Mouse (Mus musculus) hematopoietic stem cell, adult 5-6 weeks (primary cell): ENCODE results near the gene Mov10l1. TPM values are rescaled to one million over a fixed set of nuclear protein-coding genes. Genes with fewer than 3 reads are reported as not detected.

ENCODE experiments used
- ATAC-seq, 2 experiments: fragments of 125-278 bp in 1 of 2; replicated peaks in 1 of 2; 2 replicates each; pipeline ENCODE4 v1.8.0; 2016 to 2017; ENCODE audit warnings: inconsistent platforms in 2 of 2, mild to moderate bottlenecking in 2 of 2, moderate number of reproducible peaks in 2 of 2, low read depth in 1 of 2, moderate TSS enrichment in 1 of 2; ENCODE audit not compliant: low FRiP score in 2 of 2, poor library complexity in 2 of 2, severe bottlenecking in 2 of 2, insufficient read depth in 1 of 2, low TSS enrichment in 1 of 2
- total RNA-seq: library from RNA; stranded (forward); fragments of 172-1452, 232-1000 nt; gene quantifications from 2 replicates; pipeline ENCODE4 v1.2.3, GENCODE M21; 2017

Mov10l1 gene
- total RNA-seq, 1 experiment from 2014 or later, result not detected

- ATAC-seq, result no peak
Observed at GRCm38 (mm10) chr15:89090662-89091061, 108.0 kb downstream of the Mov10l1 start.

GRCm38 (mm10) chr15:89092181-89092580 lies 109.5 kb downstream of the Mov10l1 start:
- no peak for ATAC-seq

- no peak for ATAC-seq
Observed at GRCm38 (mm10) chr15:89097450-89097849, 114.7 kb downstream of the Mov10l1 start.

- ATAC-seq, result no peak
Observed at GRCm38 (mm10) chr15:89098616-89099015, 115.9 kb downstream of the Mov10l1 start.

- no peak for ATAC-seq
Observed at GRCm38 (mm10) chr15:89100823-89101222, 118.1 kb downstream of the Mov10l1 start.

GRCm38 (mm10) chr15:89102646-89103045 lies 119.9 kb downstream of the Mov10l1 start:
- no peak for ATAC-seq

- ATAC-seq, result no peak
Observed at GRCm38 (mm10) chr15:89103921-89104320, 121.2 kb downstream of the Mov10l1 start.

- no peak for ATAC-seq
Observed at GRCm38 (mm10) chr15:89104425-89104824, 121.7 kb downstream of the Mov10l1 start.

Other genes with a start within 250 kb of the Mov10l1 start
- 72.2 and 75.5 TPM in 2 replicates for gene Brd1, start 248.7 kb upstream of the Mov10l1 start, total RNA-seq
- gene Zbed4, start 231.2 kb upstream of the Mov10l1 start, total RNA-seq, result 35.7 and 39.1 TPM in 2 replicates
- gene Alg12, start 163.6 kb upstream of the Mov10l1 start, total RNA-seq, result 4.6 and 7.1 TPM in 2 replicates
- 53.3 and 53.6 TPM in 2 replicates for gene Creld2, start 163.3 kb upstream of the Mov10l1 start, total RNA-seq
- gene Pim3, start 120.7 kb upstream of the Mov10l1 start, total RNA-seq, result 11.9 and 18.3 TPM in 2 replicates
- gene Ttll8, start 28.5 kb upstream of the Mov10l1 start, total RNA-seq, result not detected in 2 replicates
- gene Mlc1, start 3.9 kb upstream of the Mov10l1 start, total RNA-seq, result not detected in 2 replicates
- gene Panx2, start 76.8 kb downstream of the Mov10l1 start, total RNA-seq, result 0.56 TPM in 1 of 2 replicates, not detected in the other
- gene Trabd, start 92.2 kb downstream of the Mov10l1 start, total RNA-seq, result 22.6 and 33.2 TPM in 2 replicates
- 18.0 and 20.2 TPM in 2 replicates for gene Selenoo, start 106.2 kb downstream of the Mov10l1 start, total RNA-seq
- 18.2 and 24.1 TPM in 2 replicates for gene Tubgcp6, start 140.2 kb downstream of the Mov10l1 start, total RNA-seq
- 17.0 and 22.7 TPM in 2 replicates for gene Hdac10, start 145.8 kb downstream of the Mov10l1 start, total RNA-seq
- gene Mapk12, start 157.8 kb downstream of the Mov10l1 start, total RNA-seq, result 5.7 and 8.7 TPM in 2 replicates
- gene Mapk11, start 166.7 kb downstream of the Mov10l1 start, total RNA-seq, result 1.6 and 2.4 TPM in 2 replicates
- 13.9 and 23.7 TPM in 2 replicates for gene Plxnb2, start 197.9 kb downstream of the Mov10l1 start, total RNA-seq
- gene Dennd6b, start 213.6 kb downstream of the Mov10l1 start, total RNA-seq, result 3.9 and 4.8 TPM in 2 replicates
- gene Ppp6r2, start 228.6 kb downstream of the Mov10l1 start, total RNA-seq, result 29.1 and 53.6 TPM in 2 replicates